Mouse (Mus musculus) liver, adult 2 months (tissue): ENCODE measurements around the gene Serpinb9c.

ENCODE experiments used
- CTCF ChIP-seq: fragments of 200-500 bp; IDR thresholded peaks from 2 replicates; pipeline ENCODE4 v1.5.1; 2011; ENCODE audit warnings: low read depth, low read length, control low read depth
- POLR2A ChIP-seq: fragments of 200-500 bp; IDR thresholded peaks from 2 replicates; pipeline ENCODE4 v1.6.1; 2011; ENCODE audit warnings: low read length, control low read depth; ENCODE audit not compliant: insufficient read depth; ENCODE audit errors: extremely low read depth

- TF ChIP-seq CTCF = no peak
- TF ChIP-seq POLR2A = no peak
Observed at GRCm38 (mm10) chr13:33105626-33106025, 53.9 kb downstream of the Serpinb9c start.
